Mouse (Mus musculus): ENCODE results near the gene Lsm2. TPM values are rescaled to one million over a fixed set of nuclear protein-coding genes. Genes with fewer than 3 reads are reported as not detected.
A peak's percentile ranks its signal among the peaks of the same experiment; 100 is the strongest.
"Not testable (repeated sequence)": the region's sequence is repeated elsewhere in the genome, so short reads cannot be mapped to it uniquely, and the experiment has no call there.

Gene Lsm2
- polyA plus RNA-seq (2015; fragmentation: Nextera tagmentation; extraction: Ambion mirVana): 97.9 and 120 TPM in 2 replicates

GRCm38 (mm10) chr17:34981690-34982180 lies at the start of gene Lsm2:
Gene Lsm2 (plus strand): TSS chr17:34981862.
- peak; percentile 95 for ATAC-seq (ENCODE audit: low FRiP score)
- H3K27me3 ChIP-seq (replicated peaks): no peaks in the 10 kb centered on the region
- H3K4me2 ChIP-seq: peak within 1 kb of the TSS; percentile 95
- H3K9me3 ChIP-seq (replicated peaks): no peaks in the 10 kb centered on the region
- H3K27ac ChIP-seq (replicated peaks): peak within 1 kb of the TSS; percentile 99
- H3K36me3 ChIP-seq: peaks cover 15% of the 10 kb centered on the region
- H3K4me3 ChIP-seq (replicated peaks): peak within 1 kb of the TSS; percentile 91
- WGBS: under 1% methylated on average over 58 of the region's 58 CpGs
- peaks cover 26% of the 10 kb centered on the region for H3K4me1 ChIP-seq
- peak within 1 kb of the TSS; percentile 95 for H3K9ac ChIP-seq (replicated peaks)

- Histone ChIP-seq H3K4me2 (peak overlapping the region; percentile 93), H3K27ac (replicated peaks) (no peak overlapping the region), H3K4me3 (replicated peaks) (peak overlapping the region; percentile 83), H3K27me3 (replicated peaks) (no peaks in the 10 kb centered on the region), H3K9me3 (replicated peaks) (no peaks in the 10 kb centered on the region), H3K36me3 (peaks cover 20% of the 10 kb centered on the region), H3K9ac (replicated peaks) (peak overlapping the region; percentile 91), H3K4me1 (peaks cover 14% of the 10 kb centered on the region)
- WGBS: 87% methylated on average over 8 of the region's 8 CpGs
- no peak for ATAC-seq (ENCODE audit: low FRiP score)
Observed at GRCm38 (mm10) chr17:34932287-34932686, 49.4 kb upstream of the Lsm2 start.

GRCm38 (mm10) chr17:34934031-34934430 lies 47.6 kb upstream of the Lsm2 start:
- no peaks in the 10 kb centered on the region for H3K9me3 ChIP-seq (replicated peaks)
- H3K9ac ChIP-seq (replicated peaks): no peak overlapping the region
- no peak overlapping the region for H3K27ac ChIP-seq (replicated peaks)
- WGBS: 80% methylated on average over 24 of the region's 24 CpGs
- H3K36me3 ChIP-seq: peaks cover 20% of the 10 kb centered on the region
- no peaks in the 10 kb centered on the region for H3K27me3 ChIP-seq (replicated peaks)
- H3K4me1 ChIP-seq: peaks cover 14% of the 10 kb centered on the region
- H3K4me2 ChIP-seq: no peak overlapping the region
- ATAC-seq (ENCODE audit: low FRiP score): no peak
- no peak overlapping the region for H3K4me3 ChIP-seq (replicated peaks)

DNA sequence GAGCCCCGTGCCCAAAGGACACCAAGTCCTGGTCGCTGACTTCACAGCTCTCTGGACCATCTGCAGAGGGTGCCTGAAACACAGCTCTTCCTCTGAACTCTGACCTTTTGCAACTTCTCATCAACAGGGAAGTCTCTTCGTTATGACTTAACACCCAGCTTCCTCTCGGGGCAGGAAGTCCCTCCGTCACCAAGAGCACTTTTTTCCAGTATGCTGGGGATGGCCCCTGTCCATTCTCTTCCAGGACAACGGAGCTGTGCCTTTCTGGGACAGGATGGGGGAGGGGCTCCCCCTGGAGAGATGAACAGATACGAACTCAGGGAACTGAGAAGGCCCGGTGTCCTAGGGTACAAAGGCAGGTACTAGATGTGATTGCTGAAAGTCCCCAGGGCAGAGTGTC lies 46.8 kb upstream of the Lsm2 start:
- Histone ChIP-seq H3K27ac (replicated peaks) (no peak overlapping the region), H3K9me3 (replicated peaks) (no peaks in the 10 kb centered on the region), H3K4me3 (replicated peaks) (no peak overlapping the region), H3K4me1 (peaks cover 14% of the 10 kb centered on the region), H3K4me2 (no peak overlapping the region), H3K27me3 (replicated peaks) (no peaks in the 10 kb centered on the region), H3K9ac (replicated peaks) (no peak overlapping the region), H3K36me3 (peaks cover 20% of the 10 kb centered on the region)
- ATAC-seq (ENCODE audit: low FRiP score): no peak
- 56% methylated on average over 8 of the region's 8 CpGs for WGBS

DNA sequence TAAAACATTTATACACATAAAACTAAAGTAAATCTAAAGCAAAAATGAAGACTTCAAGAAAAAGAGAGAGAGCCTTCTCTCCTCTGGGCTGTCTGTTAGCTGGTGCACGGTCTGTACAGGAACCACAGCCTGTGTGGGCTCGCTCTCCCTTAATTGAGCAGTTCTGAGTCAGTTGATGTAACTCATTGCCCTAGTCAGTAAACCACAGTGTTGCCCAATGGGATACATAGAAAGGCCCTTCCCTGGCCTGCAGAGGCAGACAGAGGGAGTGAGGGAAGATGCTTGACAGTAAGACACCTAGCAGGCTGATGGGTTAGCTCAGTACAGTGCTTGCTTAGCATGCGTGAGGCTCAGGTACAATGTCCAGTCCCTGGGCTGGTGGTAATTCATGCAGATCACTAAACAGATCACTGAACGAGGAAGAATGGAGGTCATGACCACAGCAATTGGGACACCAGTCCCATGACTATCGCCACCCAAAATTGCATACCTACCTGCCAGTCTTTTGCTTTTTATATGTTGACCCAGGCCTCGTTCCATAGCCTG lies 43.6 kb upstream of the Lsm2 start:
- no peak for ATAC-seq (ENCODE audit: low FRiP score)
- Histone ChIP-seq H3K36me3 (peaks cover 20% of the 10 kb centered on the region), H3K9ac (replicated peaks) (no peak overlapping the region), H3K27me3 (replicated peaks) (no peaks in the 10 kb centered on the region), H3K27ac (replicated peaks) (no peak overlapping the region), H3K4me3 (replicated peaks) (no peak overlapping the region), H3K9me3 (replicated peaks) (no peaks in the 10 kb centered on the region), H3K4me1 (peaks cover 7% of the 10 kb centered on the region), H3K4me2 (no peak overlapping the region)
- WGBS: 89% methylated on average over 6 of the region's 6 CpGs

GRCm38 (mm10) chr17:34941344-34942041 lies 40.2 kb upstream of the Lsm2 start:
- WGBS: 8% methylated on average over 15 of the region's 15 CpGs
- no peak; the same call in 1 of the 2 replicates for ATAC-seq (ENCODE audit: low FRiP score)
- H3K9ac ChIP-seq (replicated peaks): no peak overlapping the region
- peaks cover 5% of the 10 kb centered on the region for H3K4me1 ChIP-seq
- H3K4me2 ChIP-seq: peak overlapping the region; percentile 44
- 0 out of 2 replicates have a peak overlapping the region, but pooled peaks have one; percentile 7 for H3K27ac ChIP-seq (replicated peaks)
- H3K36me3 ChIP-seq: no peaks in the 10 kb centered on the region
- H3K4me3 ChIP-seq (replicated peaks): peak overlapping the region; percentile 7
- no peaks in the 10 kb centered on the region for H3K9me3 ChIP-seq (replicated peaks)
- no peaks in the 10 kb centered on the region for H3K27me3 ChIP-seq (replicated peaks)

GRCm38 (mm10) chr17:34943128-34943815 lies 38.4 kb upstream of the Lsm2 start:
- no peaks in the 10 kb centered on the region for H3K27me3 ChIP-seq (replicated peaks)
- H3K4me1 ChIP-seq: peaks cover 5% of the 10 kb centered on the region
- H3K27ac ChIP-seq (replicated peaks): no peak overlapping the region
- no peaks in the 10 kb centered on the region for H3K36me3 ChIP-seq
- no peak overlapping the region for H3K9ac ChIP-seq (replicated peaks)
- H3K9me3 ChIP-seq (replicated peaks): no peaks in the 10 kb centered on the region
- 68% methylated on average over 4 of the region's 4 CpGs for whole genome bisulfite sequencing
- H3K4me2 ChIP-seq: no peak overlapping the region
- no peak for ATAC-seq (ENCODE audit: low FRiP score)
- H3K4me3 ChIP-seq (replicated peaks): no peak overlapping the region

- H3K9ac ChIP-seq (replicated peaks): no peak overlapping the region
- H3K4me1 ChIP-seq: peaks cover 5% of the 10 kb centered on the region
Observed at GRCm38 (mm10) chr17:34944362-34944761, 37.3 kb upstream of the Lsm2 start.

DNA sequence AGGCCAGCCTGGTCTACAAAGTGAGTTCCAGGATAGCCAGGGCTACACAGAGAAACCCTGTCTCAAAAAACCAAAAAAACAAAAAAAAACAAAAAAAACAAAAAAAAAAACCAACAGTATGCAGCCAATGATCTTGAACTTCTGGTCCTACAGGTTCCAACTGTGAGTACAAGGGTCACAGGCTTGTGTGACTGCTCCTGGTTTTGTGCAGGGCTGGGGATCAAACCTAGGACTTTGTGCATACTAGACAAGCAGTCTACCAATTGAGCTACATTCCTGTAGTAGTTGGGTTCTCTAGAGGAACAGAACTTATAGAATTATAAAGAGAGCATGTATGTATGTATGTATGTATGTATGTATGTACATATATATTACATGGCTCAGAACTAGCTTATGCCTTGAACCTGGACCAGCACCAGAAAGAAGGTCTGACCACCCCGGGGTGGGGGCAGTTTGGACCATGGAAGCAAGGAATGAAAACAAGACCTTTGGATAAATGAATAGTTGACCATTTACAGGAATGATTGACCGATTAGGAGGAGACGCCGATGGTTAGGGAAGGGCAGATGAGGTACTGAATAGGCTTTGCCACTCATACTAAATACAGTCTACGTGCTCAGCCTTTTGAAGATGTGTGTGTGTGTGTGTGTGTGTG lies 35.0 kb upstream of the Lsm2 start:
- WGBS: 94% methylated on average over 5 of the region's 5 CpGs
- Histone ChIP-seq H3K9ac (replicated peaks) (no peak overlapping the region), H3K9me3 (replicated peaks) (no peaks in the 10 kb centered on the region), H3K27me3 (replicated peaks) (no peaks in the 10 kb centered on the region), H3K36me3 (peaks cover 15% of the 10 kb centered on the region), H3K4me3 (replicated peaks) (no peak overlapping the region), H3K4me2 (no peak overlapping the region), H3K4me1 (peaks cover 22% of the 10 kb centered on the region), H3K27ac (replicated peaks) (no peak overlapping the region)
- ATAC-seq (ENCODE audit: low FRiP score): no peak

More at GRCm38 (mm10) chr17:34944362-34944761, 37.3 kb upstream of the Lsm2 start:
- H3K4me3 ChIP-seq (replicated peaks): no peak overlapping the region
- no peak overlapping the region for H3K27ac ChIP-seq (replicated peaks)
- no peak overlapping the region for H3K4me2 ChIP-seq
- no peaks in the 10 kb centered on the region for H3K9me3 ChIP-seq (replicated peaks)
- ATAC-seq (ENCODE audit: low FRiP score): no peak
- H3K27me3 ChIP-seq (replicated peaks): no peaks in the 10 kb centered on the region
- H3K36me3 ChIP-seq: peaks cover under 1% of the 10 kb centered on the region; the same call in 1 of the 2 replicates

DNA sequence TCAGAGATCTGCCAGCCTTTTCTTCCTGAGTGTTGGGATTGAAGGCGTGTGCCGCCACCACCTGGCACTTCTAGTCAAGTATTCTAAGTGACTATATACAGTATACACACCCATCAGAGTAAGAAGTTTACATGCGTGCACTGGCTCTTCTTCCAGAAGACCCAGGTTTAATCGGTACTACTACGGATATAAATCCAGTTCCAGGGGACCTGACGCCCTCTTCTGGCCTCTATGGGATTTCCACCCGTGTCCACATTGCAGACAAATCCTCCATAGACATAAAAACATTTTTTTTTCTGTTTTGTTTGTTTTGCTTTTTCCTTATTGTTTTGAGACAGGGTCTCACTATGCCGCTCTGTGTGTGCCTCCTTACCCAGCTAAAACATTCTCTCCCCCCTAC lies 34.1 kb upstream of the Lsm2 start:
- Histone ChIP-seq H3K9ac (replicated peaks) (no peak overlapping the region), H3K27ac (replicated peaks) (no peak overlapping the region), H3K27me3 (replicated peaks) (no peaks in the 10 kb centered on the region), H3K9me3 (replicated peaks) (no peaks in the 10 kb centered on the region), H3K4me2 (no peak overlapping the region), H3K36me3 (peaks cover 15% of the 10 kb centered on the region), H3K4me3 (replicated peaks) (no peak overlapping the region), H3K4me1 (peaks cover 19% of the 10 kb centered on the region)
- no peak for ATAC-seq (ENCODE audit: low FRiP score)
- WGBS: 31% methylated on average over 8 of the region's 8 CpGs

DNA sequence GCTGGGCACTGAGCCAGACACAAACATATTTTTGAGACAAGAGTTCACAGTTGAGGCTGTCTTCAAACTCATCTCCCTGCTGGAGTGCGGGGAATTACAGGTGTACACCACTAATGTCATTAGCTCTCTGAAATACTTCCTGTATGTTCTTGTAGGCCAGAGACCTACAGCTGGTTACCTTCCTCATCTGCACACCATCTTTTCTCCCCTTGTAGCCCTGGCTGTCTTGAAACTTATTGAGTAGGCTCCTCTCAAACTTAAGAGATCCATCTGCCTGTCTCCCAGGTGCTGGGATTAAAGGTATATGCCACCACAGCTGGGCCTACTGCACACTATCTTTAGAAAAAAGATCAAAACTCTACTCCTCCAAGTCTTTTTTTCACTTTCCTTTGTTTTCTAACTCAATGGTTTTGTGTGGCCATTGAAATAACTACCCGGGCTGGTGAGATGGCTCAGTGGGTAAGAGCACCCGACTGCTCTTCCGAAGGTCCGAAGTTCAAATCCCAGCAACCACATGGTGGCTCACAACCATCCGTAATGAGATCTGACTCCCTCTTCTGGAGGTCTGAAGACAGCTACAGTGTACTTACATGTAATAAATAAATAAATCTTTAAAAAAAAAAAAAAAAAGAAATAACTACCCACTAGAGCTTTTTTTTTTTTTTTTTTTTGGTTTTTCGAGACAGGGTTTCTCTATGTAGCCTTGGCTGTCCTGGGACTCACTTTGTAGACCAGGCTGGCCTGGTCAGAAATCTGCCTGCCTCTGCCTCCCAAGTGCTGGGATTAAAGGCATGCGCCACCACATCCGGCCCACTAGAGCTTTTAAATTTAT lies 32.7 kb upstream of the Lsm2 start:
- H3K9ac ChIP-seq (replicated peaks): not testable (repeated sequence)
- WGBS: 61% methylated on average over 9 of the region's 9 CpGs

More for the DNA sequence above, 32.7 kb upstream of the Lsm2 start:
- not testable (repeated sequence) for H3K27me3 ChIP-seq (replicated peaks); H3K4me3 ChIP-seq (replicated peaks); H3K9me3 ChIP-seq (replicated peaks); H3K27ac ChIP-seq (replicated peaks); ATAC-seq (ENCODE audit: low FRiP score); H3K4me2 ChIP-seq
- Histone ChIP-seq H3K36me3 (peaks cover 15% of the 10 kb centered on the region), H3K4me1 (peaks cover 19% of the 10 kb centered on the region)
